Mouse (Mus musculus) thymus, postnatal 25 days (tissue): ENCODE results near the gene Tenm2.

Experiments used
- DNase-seq: peaks from one replicate; pipeline ENCODE4 v3.0.0; 2022

The Tenm2 gene

DNA sequence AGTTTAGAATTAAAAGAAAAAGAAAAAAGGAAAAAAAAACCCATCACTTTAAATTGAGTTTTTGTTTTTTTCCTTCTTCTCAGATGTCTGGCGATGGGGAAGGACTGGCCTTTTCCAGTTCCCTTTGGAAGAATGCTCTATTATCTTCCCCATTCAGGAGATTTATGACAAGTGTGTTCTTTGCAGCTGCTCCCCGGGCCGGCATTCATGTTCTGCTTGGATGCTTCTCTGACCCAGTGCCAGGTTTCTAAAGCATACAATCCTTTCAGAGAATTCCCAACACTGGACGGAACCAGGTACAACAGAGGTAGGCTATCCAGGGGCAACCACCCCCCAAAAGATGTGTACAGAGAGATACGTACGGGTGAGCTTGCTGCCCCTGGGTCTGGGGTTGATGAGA lies 1132.2 kb downstream of the Tenm2 start:
- DNase-seq, result no peak

DNA sequence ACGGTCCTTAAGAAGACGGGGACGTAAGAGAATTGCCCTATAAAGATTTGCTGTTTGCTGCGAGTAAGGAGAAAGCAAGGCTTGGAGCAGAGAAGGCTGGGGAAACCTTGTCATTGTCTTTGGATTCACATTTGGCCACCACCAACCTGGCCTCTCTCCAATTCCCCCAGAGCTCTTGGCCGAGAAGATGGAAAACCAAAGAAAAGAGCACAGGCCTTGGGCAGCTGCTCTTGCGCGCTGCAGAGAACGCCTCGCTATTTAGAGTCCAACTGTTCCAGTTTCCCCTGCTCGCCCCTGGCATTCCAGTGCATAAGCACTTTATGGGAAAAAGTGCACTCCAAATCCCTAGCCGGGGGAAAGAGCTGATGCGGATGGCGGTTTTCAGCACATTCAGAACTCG lies 1139.5 kb downstream of the Tenm2 start:
- no peak for DNase-seq

DNA sequence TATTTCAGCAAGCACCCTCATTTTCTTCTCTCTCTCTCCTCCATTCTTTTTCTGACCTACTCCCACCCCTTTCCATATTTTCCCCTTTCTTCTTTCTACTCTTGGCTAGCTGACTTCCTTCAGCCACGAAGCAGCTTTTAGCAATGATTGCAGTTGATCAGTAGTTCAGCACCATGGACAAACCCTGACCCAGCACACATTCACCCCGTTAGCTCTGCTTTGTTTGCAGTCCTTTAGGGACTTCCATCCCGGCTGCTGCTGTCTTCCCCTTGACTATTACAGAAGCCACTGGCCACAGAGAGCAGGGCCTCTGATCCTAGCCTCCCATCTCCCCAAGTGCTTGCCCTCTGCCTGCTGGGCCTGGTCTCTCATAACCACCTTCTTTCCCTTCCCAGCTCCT lies 1145.6 kb downstream of the Tenm2 start:
- no peak for DNase-seq

DNA sequence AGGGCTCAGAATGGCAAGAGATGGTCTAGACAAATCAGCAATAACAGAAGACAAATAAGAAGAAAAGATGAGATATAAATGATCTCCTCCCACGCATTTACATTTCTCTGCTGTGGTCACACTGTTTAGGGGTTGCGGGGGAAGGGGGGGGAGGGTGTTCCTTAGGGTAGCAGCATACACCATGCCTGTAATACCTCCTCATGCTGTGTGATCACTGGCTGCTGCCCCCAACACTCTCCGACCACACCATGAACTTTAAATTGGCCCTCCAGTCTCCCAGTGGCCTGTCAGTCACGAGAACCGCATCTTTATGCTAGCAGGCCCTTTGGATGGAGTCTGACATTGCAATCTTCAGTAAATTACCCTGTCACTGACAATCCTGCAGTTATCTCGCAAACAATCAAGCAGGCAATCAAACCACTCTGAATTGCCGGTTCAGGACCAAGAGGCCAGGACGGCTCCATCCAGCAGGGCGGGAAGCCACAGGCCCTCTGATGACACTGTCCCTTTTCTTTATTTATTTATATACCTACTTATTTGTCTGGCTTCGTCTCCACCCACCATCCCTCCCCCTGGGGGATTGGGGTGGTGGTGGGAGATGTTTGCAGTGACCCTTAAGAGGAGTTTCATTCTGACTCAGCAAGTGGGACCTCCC lies 1154.2 kb downstream of the Tenm2 start:
- no peak for DNase-seq

DNA sequence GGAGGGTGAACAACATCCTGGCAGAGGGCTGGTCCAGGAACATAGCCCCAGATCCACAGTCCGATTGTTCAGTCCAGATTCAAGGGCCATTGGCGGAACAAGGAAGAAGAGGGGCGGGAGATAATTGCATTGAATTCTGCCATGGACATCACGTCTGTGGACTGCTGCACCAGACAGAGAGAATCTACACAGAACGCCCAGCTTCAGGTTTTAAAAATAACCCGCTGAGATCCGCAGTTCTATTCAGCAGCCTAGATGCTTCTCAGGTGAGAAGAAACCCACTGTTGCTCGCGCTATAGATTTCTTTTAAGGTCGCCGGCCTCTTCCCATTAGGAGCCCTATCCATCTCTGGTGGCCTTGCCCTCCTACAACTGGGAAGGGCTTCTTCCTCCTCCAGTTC lies 1155.0 kb downstream of the Tenm2 start:
- no peak for DNase-seq

DNA sequence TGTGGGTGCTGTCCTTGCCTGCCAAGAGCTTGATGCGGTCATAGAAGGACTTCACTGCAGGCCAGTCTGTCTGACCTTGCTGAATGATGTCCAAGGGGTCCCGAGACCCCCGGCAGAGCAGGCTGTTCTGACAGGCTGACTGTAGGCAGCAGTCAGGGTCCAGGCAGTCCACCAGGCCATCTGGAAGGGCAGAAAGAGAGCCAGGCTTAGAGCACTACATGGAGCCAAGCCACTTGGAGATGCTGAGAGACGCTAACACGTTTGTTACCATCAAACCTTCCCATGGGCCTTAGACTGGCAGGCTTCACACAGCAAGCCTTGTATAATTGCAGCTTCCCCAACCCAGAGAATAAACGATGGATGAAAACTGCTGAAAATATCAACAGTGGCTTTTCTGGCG lies 1157.4 kb downstream of the Tenm2 start:
- DNase-seq, result no peak

DNA sequence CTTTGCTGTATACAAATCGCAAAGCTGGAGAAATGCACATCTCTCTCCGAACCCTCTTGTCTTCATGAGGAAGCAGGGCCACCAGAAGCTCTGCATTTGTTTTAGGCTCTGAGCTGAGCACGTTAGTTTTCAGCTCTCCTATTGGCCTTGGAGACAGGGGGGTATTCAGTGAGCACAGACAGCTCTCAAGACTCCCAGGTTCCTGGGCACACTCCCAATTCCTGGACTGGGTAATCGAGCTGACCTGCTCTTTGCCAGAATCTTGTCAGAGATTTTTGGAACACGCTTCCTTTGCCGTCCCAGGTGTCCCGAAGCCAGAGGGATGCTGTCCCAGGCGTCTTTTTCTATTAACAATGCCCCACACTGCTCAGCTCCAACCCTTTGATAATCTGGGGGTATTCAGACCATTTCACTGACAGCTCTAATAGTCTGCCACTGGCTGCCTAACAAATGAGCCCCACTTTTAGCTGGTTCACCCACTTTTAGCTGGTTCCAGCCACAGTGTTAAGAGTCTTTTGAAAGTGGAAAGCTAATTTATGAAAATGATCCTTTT lies 1161.7 kb downstream of the Tenm2 start:
- no peak for DNase-seq

DNA sequence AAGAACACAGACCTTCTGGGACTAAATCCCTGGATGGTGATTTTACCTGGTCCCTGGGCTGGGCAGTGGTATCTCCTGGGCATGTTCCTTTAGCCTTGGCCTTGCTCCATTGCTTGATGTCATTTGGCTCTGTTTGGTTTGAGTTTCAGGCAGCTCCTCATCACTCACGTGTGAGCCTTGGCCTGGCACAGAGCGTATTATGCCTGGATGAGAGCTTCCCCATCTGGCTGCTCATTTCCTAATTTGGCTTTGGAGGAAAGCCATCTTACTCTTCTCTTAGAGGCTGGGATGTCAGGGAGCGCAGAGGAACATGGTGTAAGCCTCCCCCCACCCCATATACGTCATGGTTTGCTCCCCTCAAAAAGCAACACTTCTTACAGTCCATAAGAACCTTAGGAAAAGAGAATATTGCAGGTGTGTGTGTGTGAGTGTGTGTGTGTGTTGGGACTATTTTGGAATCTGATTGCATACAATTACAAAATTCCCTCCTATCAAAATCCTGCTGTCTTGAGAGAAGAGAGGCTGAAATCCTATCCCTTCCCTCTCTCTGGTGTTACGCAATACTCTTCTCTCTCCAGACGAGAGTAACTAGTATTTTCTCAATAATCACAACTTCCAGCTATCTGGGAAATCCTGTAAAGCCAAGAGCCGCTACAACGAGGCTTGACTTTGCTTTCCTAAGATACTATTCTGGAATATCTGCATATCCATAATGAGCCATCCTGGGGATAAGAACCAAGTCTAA lies 1162.5 kb downstream of the Tenm2 start:
- no peak for DNase-seq

DNA sequence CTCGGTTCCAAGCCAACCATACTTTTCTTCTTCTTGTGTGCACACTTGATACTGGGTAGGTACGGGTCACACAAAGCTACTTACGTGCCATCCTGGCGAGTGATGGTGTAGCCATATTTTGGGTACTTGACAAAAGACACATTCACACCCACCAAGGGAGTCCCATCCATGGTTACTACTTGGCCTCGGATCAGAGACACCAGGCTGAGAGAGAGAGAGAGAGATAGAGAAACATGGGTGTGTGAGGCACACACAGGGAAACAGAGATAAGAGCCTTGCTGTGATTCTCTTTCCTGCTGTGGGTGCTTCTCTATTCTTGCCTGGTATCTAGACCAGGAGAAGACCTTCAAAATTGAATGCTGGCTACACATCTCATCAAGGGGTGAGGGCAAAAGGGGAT lies 1163.1 kb downstream of the Tenm2 start:
- no peak for DNase-seq

DNA sequence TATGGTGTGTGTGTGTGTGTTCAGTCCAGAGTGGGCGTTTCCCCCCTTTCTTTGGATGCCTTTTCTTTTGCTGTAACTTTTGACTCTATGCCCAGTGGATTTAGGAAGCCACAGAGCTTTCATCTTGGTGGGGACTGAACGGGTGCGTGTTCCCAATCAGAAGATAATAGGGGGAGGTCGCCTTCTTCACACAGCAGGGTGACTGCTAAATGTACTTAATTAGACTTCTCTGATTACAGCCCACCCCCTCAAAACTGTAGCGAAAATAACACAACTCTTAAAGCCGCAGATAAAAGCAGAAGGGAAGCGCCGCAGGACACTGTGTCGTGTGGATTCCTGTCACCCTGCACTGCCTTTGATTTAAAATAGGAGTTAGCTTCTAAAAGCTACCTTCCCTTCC lies 1163.7 kb downstream of the Tenm2 start:
- no peak for DNase-seq

DNA sequence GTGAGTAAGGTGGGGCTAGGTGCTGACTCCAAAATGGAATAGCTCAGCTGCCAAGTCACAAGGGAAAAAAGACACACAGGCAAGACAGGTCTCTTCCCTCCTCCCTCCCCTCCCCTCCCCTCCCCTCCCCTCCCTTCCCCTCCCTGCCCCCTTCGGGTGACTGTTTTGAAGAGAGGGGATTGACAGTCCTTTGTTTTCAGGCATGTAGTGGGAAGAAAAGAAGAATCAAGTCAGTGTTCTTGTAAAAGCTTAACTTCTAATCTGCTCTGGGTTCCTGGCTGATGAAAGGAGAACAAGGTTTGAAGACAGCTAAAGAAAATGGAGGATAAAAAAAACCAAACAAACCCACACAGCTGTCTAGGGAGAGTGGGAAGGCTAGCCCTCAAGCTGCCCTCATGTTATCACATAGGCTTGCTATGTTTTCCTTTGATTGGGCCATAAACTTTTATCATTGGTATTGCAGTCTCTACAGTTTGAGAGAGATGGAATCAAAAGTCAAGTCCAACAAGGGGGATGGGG lies 1176.4 kb downstream of the Tenm2 start:
- no peak for DNase-seq

DNA sequence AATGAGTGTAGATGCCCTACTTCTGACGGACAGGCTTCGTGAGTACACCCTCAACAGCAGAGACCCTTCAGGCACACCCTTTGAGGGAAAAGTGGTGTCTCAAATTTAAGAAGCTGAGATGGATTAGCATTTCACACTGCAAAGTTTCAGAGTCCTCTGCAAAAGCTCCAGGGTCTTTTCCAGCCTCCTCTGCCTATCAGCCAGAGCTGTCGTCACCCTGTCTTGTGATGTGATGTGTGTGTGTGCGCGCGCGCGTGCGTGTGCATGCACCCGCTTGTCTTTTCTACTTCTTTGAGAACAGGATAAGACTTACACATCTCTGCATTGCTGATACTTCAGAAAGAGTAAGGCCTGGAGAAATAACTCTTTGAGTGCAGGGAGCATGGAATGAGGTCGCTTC lies 1179.2 kb downstream of the Tenm2 start:
- no peak for DNase-seq

DNA sequence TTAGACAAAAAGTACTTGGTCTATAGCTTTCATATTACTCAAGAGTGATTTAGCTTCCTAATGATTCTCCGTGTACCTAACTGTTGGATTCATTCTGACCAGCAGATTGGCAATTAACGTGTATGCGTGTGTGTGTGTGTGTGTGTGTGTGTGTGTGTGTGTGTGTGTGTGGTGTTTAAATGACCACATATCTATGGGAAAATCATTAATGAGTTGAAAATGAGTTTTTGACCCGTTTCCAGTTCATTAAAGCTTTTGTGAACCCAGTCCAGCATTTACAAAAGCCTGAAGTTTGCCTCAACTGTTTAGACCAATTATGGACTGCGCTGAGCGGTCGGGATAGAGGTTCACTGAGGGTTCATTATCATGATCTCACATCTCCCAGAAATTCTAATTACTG lies 1181.4 kb downstream of the Tenm2 start:
- no peak for DNase-seq

DNA sequence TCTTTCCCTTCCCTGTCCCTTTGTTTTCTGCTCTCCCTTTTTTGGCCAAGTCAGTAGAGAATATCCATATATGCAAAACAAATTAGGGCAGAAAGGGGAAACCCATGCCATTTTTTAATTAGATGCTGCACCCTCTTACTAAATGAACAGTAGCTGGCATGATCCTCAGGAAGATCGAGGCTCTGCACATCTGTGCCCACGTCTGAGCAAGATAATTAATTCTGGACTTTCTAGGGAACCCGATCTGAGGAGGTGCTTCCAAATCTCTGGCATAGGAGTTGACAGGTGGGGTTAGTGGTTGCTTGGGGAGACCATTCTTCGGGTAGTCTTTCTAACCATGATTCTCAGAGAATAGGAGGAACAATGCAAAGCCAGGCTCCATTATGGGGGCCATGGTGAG lies 1182.3 kb downstream of the Tenm2 start:
- DNase-seq, result no peak

DNA sequence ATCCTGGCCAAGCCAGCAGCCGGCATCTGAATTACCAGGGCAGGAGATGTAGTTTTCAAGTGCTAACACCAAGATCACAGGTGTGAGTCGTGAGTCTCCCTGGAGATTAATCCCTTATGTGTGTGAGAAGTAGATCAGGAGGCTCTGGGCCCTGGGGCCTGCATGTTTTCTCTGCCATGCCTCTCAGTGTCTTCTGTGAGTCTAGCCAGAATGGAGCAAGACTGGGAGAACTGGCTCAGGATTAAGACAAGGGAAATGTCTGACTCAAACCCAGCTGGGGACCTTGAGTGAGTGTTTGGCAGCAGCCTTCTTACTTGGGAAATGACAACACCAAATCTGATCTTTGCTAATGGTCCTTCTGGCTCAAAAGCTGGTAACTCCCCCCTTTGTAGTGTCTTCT lies 1183.2 kb downstream of the Tenm2 start:
- DNase-seq, result no peak

DNA sequence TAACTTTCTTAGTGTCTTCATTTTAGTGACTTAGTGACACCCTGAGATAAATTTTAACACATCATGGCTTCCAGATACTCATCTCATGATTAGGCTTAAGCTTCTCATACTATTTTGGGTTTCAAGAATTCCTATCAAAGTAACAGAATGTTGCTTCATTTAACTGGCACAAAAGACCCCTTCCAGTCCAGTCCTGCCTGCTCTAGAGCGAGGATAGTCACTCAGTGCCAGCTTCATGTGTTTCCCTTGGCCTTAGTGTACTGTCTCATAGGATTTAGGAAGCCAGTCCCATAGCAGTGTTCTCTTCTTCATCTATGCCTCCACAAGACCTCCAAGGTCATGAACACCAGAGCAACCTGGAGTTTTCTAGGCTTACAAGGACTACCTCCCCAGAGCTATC lies 1183.7 kb downstream of the Tenm2 start:
- no peak for DNase-seq

DNA sequence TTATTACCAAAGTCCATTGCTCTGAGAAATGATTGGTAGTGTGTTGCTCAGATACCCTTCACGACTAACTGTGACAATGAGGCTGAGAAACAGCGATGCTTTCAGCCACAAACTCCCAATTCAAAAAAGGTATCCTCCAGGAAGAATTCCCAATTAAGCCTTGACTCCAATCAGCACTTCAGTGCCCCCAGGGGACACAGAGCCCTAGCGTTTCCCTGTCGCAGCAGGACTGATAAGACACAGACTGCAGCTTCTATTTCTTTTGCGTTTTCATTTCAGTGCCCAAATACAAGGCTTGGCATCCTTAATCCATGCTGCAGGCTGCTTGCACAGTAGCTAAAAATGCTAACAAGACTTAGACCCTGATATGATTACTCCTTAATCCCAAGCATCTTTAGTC lies 1186.2 kb downstream of the Tenm2 start:
- no peak for DNase-seq

DNA sequence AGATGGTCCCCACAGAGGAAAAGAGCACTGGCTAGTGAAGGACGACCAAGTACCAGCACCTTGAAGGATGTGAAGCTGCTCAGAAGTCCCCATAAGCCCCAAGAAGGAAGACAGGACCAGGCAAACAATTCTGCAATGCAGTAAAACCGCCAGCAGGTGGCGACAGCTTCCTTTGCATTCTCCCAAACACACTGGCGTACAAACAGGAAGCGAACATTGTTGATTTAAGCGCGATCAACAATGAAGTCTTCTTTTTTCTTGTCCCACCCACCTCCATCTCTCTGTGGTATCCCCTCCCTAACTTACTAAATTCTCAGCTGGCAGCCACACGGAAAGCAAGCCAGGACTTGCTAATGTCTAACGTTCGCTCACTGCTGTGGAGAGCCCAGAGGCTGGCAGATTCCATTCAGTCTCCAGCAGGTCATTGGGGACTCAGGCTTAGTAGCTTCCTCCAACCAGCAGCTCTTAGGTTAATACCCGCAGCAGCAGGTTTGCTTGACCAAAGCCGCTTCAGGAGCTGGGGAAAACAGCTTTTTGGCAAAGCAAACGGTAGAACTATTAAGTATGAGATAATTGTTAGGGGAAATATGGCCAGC lies 1190.0 kb downstream of the Tenm2 start:
- peak; percentile 38 for DNase-seq

DNA sequence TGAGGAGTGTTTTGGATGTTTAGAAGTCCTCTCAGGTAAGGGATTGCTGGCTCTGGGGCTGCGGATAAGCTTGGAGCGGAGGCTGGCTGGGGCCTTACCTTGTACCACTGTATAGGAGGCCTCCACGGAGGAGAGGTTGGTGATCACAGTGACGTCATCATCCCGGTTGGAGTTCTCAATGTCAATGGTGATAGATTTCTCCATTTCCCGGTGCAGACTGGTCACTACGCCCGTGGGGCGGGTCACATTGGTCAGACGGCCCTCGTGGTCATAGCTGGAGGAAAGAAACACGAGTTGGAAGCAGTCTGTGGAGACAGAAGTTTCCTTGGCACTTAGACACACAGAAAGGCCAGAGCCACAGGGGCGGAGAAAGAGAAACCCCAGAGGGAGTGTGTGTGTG lies 1194.4 kb downstream of the Tenm2 start:
- no peak for DNase-seq

DNA sequence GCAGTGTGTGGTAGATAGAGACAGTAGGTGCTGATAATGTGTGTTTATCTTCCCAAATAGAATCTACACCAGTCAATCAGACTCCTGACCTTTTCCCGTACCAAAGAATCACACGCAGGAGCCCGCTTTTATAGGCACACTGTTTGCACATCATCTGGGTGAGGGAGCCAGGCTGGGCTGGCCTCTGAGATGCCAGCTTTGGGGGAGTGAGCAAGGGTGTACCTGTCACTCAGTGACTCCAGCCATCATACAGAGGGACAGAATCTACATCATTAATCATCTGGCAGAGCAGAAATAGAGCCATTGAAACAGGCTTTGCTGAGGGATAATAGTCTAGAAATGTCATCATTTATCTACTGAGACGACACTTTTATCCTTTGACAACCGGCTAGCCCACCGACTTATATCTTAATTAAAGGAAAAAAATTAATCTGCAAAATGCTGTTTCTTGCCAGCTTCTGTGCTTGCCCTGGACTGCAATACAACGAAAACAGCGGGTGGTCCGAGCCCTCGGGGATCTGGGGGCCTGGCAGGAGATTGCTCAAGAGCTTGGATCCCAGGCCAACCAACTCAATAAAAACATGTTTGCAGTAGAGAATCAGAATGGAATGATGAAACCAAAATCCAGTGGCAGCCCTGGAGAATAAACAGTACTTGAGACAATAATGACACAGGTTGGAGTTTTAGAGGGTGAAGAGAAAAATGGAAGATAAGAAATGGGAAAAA lies 1195.1 kb downstream of the Tenm2 start:
- DNase-seq, result no peak

DNA sequence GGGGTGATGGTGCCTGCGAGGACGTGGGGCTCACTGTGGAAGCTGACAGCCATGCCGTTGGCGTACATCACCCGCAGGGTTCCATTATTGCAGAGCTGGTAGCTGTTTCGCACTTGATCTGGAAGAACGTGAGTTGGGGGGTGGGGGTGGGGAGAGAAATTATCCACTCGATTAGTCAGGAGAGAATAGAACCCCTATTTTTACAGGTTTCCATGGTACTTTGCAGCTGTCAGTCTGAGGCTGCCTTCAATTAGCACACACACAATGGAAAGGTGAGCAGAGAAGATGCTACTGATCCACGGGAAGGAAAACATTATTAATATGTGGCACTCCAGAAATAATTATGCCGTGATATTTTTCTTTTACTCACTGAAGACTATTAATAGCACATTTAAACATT lies 1195.9 kb downstream of the Tenm2 start:
- no peak for DNase-seq

DNA sequence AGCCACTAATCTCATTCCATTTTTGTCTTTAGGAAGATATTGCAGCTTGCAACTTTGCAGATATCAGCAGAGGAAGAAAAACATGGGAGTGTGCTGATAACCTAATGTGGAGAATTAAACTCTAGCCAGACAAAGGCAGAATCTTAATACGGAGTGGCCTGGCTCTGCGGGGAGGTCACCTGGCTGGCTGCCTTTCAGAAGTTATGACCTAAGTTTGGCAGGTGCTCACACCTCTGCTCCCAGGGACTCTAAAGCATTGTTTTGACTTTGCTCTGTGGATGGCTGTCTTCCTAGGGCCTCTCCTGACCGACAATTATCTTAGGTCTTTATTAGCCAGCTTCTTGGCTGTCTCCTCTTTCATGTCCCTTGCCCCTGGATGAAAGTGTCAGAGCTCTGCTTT lies 1197.4 kb downstream of the Tenm2 start:
- no peak for DNase-seq

DNA sequence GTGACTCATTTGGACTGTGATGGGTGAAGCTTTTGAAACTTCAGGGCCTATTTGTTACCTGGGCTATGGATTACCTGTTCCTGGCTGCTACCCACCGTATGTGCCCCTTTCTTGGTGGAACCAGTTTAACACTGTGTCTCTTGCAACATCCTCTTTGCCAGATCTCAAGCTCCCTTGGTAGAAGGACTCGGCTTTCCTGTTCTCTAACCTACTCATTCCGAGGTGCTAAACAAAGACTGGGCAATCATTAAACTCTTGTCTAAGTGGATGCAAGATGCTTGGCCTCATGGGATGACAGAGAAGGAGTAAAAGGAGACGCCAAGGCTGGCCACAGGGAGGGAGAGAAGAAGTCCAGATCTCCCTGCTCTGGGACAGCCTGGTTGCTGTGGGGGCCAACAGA lies 1198.5 kb downstream of the Tenm2 start:
- no peak for DNase-seq
